Mouse (Mus musculus): ENCODE measurements around the gene Cd3d.

- TF ChIP-seq CTCF (IDR thresholded peaks at IDR 0.05; ENCODE audit: low read depth) (no peak), EP300 (IDR thresholded peaks at IDR 0.05; ENCODE audit: low read depth) (peak; percentile 75; the same call in 1 of the 2 replicates)
Observed at GRCm38 (mm10) chr9:44965126-44965832, 16.3 kb upstream of the Cd3d start, which contains the start of gene Ube4a.
